ENCODE assay signal across 19 mouse cellular contexts in the genomic region with DNA sequence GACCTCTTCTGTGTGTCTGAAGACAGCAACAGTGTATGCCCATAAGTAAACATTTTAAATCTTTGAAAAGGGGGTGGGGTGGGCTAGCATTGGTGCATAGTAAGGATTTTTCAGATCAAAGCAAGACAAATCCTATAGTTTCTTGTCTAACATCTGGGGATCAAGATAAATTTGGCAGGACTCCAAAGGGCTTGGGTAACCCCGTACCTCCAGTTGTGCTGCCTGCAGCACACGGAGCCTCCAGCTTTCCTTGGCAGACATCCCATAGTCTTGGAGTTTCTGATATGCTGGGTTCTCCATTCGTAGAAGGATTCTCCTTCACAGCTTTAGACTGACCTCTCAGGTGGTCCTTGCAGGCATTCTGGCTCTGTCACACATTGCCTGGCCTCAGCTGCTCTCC. TPM values are rescaled to one million over a fixed set of nuclear protein-coding genes. Genes with fewer than 3 reads are reported as not detected.
"Had no signal": no experiment of that assay in that cellular context is flagged by ENCODE, and none has a peak within 500 bp of the region (broad histone marks: within the 10 kb centered on the region; RNA-seq: fewer than 3 reads in every experiment).

No protein-coding gene starts in this region.

- H3K36me3 ChIP-seq: kidney, embryonic 15.5 days; limb, embryonic 15.5 days; lung, embryonic 15.5 days; midbrain, embryonic 12.5 days; neural tube, embryonic 13.5 days had no signal

- H3K27me3 ChIP-seq: kidney, embryonic 15.5 days; lung, embryonic 15.5 days; midbrain, embryonic 12.5 days; neural tube, embryonic 13.5 days had no signal

- H3K4me3 ChIP-seq: kidney, embryonic 15.5 days; limb, embryonic 15.5 days; lung, embryonic 15.5 days; midbrain, embryonic 12.5 days; myocyte; neural tube, embryonic 13.5 days had no signal

- H3K27ac ChIP-seq: kidney, embryonic 15.5 days; limb, embryonic 15.5 days; liver, embryonic 14.5 days; lung, embryonic 15.5 days; midbrain, embryonic 12.5 days; neural tube, embryonic 13.5 days had no signal

- ATAC-seq: liver, postnatal 0 days; midbrain, embryonic 16.5 days had no signal

- DNase-seq: kidney, adult 11 months; kidney, adult 8-10 months; kidney, postnatal 10 days; kidney, postnatal 36 days; liver, postnatal 0 days; lung, postnatal 10 days; lung, postnatal 4 days; retina, postnatal 1 day; thymus, adult 18-20 months; thymus, postnatal 36 days had no signal

- H3K9me3 ChIP-seq: kidney, embryonic 15.5 days; limb, embryonic 15.5 days; lung, embryonic 15.5 days; midbrain, embryonic 12.5 days; neural tube, embryonic 13.5 days had no signal

- H3K4me2 ChIP-seq: kidney, embryonic 15.5 days; limb, embryonic 15.5 days; liver, embryonic 11.5 days; lung, embryonic 15.5 days; midbrain, embryonic 12.5 days; neural tube, embryonic 13.5 days had no signal

- H3K4me1 ChIP-seq: kidney, embryonic 15.5 days; lung, embryonic 15.5 days; midbrain, embryonic 12.5 days; neural tube, embryonic 13.5 days had no signal

- H3K9ac ChIP-seq: kidney, embryonic 15.5 days; limb, embryonic 15.5 days; liver, embryonic 14.5 days; liver, postnatal 0 days; lung, embryonic 15.5 days; midbrain, embryonic 12.5 days; neural tube, embryonic 13.5 days had no signal

RNA-seq across cellular contexts. Expression of gene Runx3, which starts 27.6 kb away (rescaled TPM):
- polyA plus RNA-seq: midbrain, embryonic 12.5 days; midbrain, embryonic 16.5 days had no signal
